Mouse (Mus musculus) CH12.LX (cell line): ENCODE data around the gene Gse1. TPM values are rescaled to one million over a fixed set of nuclear protein-coding genes. Genes with fewer than 3 reads are reported as not detected.

Source experiments
- DNase-seq: peaks from one replicate; pipeline ENCODE4 v3.0.0-alpha.2; 2013; ENCODE audit errors: extremely low read depth
- H3K27ac ChIP-seq: 2 replicates; pipeline ENCODE4 v1.5.1; 2012; ENCODE audit warnings: low read depth, mild to moderate bottlenecking, control low read depth, moderate library complexity; ENCODE audit not compliant: insufficient read depth
- H3K27me3 ChIP-seq: replicated peaks from 2 replicates; pipeline ENCODE3; 2012; ENCODE audit warnings: inconsistent platforms
- H3K36me3 ChIP-seq, 2 experiments: replicated peaks in 1 of 2; 2 replicates each; pipeline versions ENCODE3 to v1.6.1; 2012; ENCODE audit warnings: inconsistent platforms in 1 of 2, low read length in 1 of 2, mild to moderate bottlenecking in 1 of 2, mixed read lengths in 1 of 2, moderate library complexity in 1 of 2; ENCODE audit not compliant: control insufficient read depth in 1 of 2, insufficient read depth in 1 of 2
- H3K4me1 ChIP-seq, 2 experiments: 2 replicates each; pipeline ENCODE4 v1.6.1; 2012; ENCODE audit warnings: inconsistent platforms in 1 of 2, moderate library complexity in 1 of 2; ENCODE audit not compliant: insufficient read depth in 2 of 2, control insufficient read depth in 1 of 2
- H3K4me2 ChIP-seq: 2 replicates; pipeline ENCODE4 v1.6.1; 2012; ENCODE audit warnings: low read depth, mild to moderate bottlenecking, control low read depth; ENCODE audit not compliant: poor library complexity, insufficient read depth, severe bottlenecking
- H3K4me3 ChIP-seq, 3 experiments: fragments of 150-350 bp in 1 of 3; sonication (generic) in 1 of 3; replicated peaks in 1 of 3; 2 replicates each; pipeline versions ENCODE3 to v1.5.1; 2011 to 2012; ENCODE audit warnings: low read depth in 2 of 3, low read length in 2 of 3, mild to moderate bottlenecking in 2 of 3, moderate library complexity in 2 of 3, control low read depth in 1 of 3, improper control_type of control experiment in 1 of 3, inconsistent platforms in 1 of 3, mixed read lengths in 1 of 3; ENCODE audit not compliant: poor library complexity in 1 of 3
- H3K79me2 ChIP-seq: replicated peaks from 2 replicates; pipeline ENCODE4 v1.6.1; 2012; ENCODE audit warnings: mild to moderate bottlenecking, moderate library complexity; ENCODE audit not compliant: control insufficient read depth, poor library complexity, insufficient read depth, severe bottlenecking; ENCODE audit errors: extremely low read depth
- H3K9ac ChIP-seq: 2 replicates; pipeline ENCODE4 v1.6.1; 2012; ENCODE audit warnings: low read depth, mild to moderate bottlenecking, control low read depth, moderate library complexity; ENCODE audit not compliant: insufficient read depth
- H3K9me3 ChIP-seq: replicated peaks from 2 replicates; pipeline ENCODE3; 2012; ENCODE audit warnings: low read length, inconsistent platforms, mixed read lengths
- BHLHE40 ChIP-seq: IDR thresholded peaks from 2 replicates; pipeline ENCODE4 v1.6.1; 2011; ENCODE audit warnings: mild to moderate bottlenecking, low read depth, low read length, improper control_type of control experiment
- CHD1 ChIP-seq: IDR thresholded peaks from 2 replicates; pipeline ENCODE4 v1.6.1; 2012; ENCODE audit warnings: low read depth, low read length, improper control_type of control experiment, inconsistent platforms
- E2F4 ChIP-seq: IDR thresholded peaks from 2 replicates; pipeline ENCODE4 v1.6.1; 2011; ENCODE audit warnings: low read depth, low read length, improper control_type of control experiment; ENCODE audit not compliant: insufficient replicate concordance
- GABPA ChIP-seq: IDR thresholded peaks from 2 replicates; pipeline ENCODE4 v1.6.1; 2012; ENCODE audit warnings: low read depth, low read length, improper control_type of control experiment, inconsistent platforms; ENCODE audit not compliant: insufficient replicate concordance
- JUN ChIP-seq: IDR thresholded peaks from 2 replicates; pipeline ENCODE4 v1.6.1; 2011; ENCODE audit warnings: low read depth, mild to moderate bottlenecking, low read length, improper control_type of control experiment, moderate library complexity; ENCODE audit not compliant: insufficient read depth
- JUND ChIP-seq: conservative IDR thresholded peaks from 2 replicates; pipeline ENCODE4 v1.6.1; 2011; ENCODE audit warnings: low read depth, low read length, improper control_type of control experiment
- MAX ChIP-seq: IDR thresholded peaks from 2 replicates; pipeline ENCODE4 v1.6.1; 2011; ENCODE audit warnings: low read length, improper control_type of control experiment
- MXI1 ChIP-seq: IDR thresholded peaks from 2 replicates; pipeline ENCODE4 v1.6.1; 2011; ENCODE audit warnings: mild to moderate bottlenecking, low read depth, low read length, improper control_type of control experiment
- NRF1 ChIP-seq: IDR thresholded peaks from 2 replicates; pipeline ENCODE4 v1.6.1; 2014; ENCODE audit warnings: low read depth, mild to moderate bottlenecking, inconsistent platforms, low read length, improper control_type of control experiment, moderate library complexity
- RAD21 ChIP-seq: IDR thresholded peaks from 2 replicates; pipeline ENCODE4 v1.6.1; 2011; ENCODE audit warnings: low read depth, mild to moderate bottlenecking, low read length, improper control_type of control experiment, moderate library complexity
- RCOR1 ChIP-seq: conservative IDR thresholded peaks from 2 replicates; pipeline ENCODE4 v1.6.1; 2012; ENCODE audit warnings: low read depth, mild to moderate bottlenecking, inconsistent platforms, low read length, improper control_type of control experiment
- SIN3A ChIP-seq: IDR thresholded peaks from 2 replicates; pipeline ENCODE4 v1.6.1; 2012; ENCODE audit warnings: low read length, improper control_type of control experiment, inconsistent platforms
- SMC3 ChIP-seq: IDR thresholded peaks from 2 replicates; pipeline ENCODE4 v1.6.1; 2011; ENCODE audit warnings: low read depth, low read length, improper control_type of control experiment
- TBP ChIP-seq: conservative IDR thresholded peaks from 2 replicates; pipeline ENCODE4 v1.6.1; 2011; ENCODE audit warnings: low read depth, low read length, improper control_type of control experiment
- UBTF ChIP-seq: IDR thresholded peaks from 2 replicates; pipeline ENCODE4 v1.6.1; 2012; ENCODE audit warnings: low read depth, mild to moderate bottlenecking, inconsistent platforms, low read length, improper control_type of control experiment, moderate library complexity
- USF1 ChIP-seq: IDR thresholded peaks from 2 replicates; pipeline ENCODE4 v1.6.1; 2014; ENCODE audit warnings: low read depth, mild to moderate bottlenecking, inconsistent platforms, low read length, improper control_type of control experiment
- ZC3H11A ChIP-seq: IDR thresholded peaks from 2 replicates; pipeline ENCODE4 v1.6.1; 2012; ENCODE audit warnings: low read depth, mild to moderate bottlenecking, inconsistent platforms, low read length, improper control_type of control experiment
- ZKSCAN1 ChIP-seq: IDR thresholded peaks from 2 replicates; pipeline ENCODE4 v1.6.1; 2012; ENCODE audit warnings: low read depth, inconsistent platforms, low read length, improper control_type of control experiment, borderline replicate concordance
- ZMIZ1 ChIP-seq: IDR thresholded peaks from 2 replicates; pipeline ENCODE4 v1.6.1; 2012; ENCODE audit warnings: low read depth, mild to moderate bottlenecking, inconsistent platforms, low read length, improper control_type of control experiment
- dilution Hi-C: fragments of 300-500 bp; cut with MboI; formaldehyde crosslinking; loops from 2 replicates; pipeline ENCODE4 v1.14.3; 2020; ENCODE audit warnings: low sequenced_read_pairs; ENCODE audit not compliant: extremely low pct_unique_long_range_greater_than_20kb, extremely low pct_ligation_motif_present
- in situ Hi-C: fragments of 300-500 bp; cut with MboI; formaldehyde crosslinking; loops from 3 replicates; pipeline ENCODE4 v1.14.3; 2019; ENCODE audit warnings: low sequenced_read_pairs, low pct_ligation_motif_present, low pct_unique_long_range_greater_than_20kb, mixed read lengths
- polyA plus RNA-seq: library from polyadenylated mRNA; unstranded; fragments of >175 nt; gene quantifications from 2 replicates; pipeline ENCODE4 v1.2.1, GENCODE M21; 2012; ENCODE audit warnings: low read depth; ENCODE audit not compliant: insufficient read length
- total RNA-seq, 2 experiments: library from RNA; depleted of rRNA; stranded (reverse); fragments of 300-350 nt in 1 of 2; fragments of >200 nt in 1 of 2; gene quantifications; 2 replicates each; pipeline ENCODE4 v1.2.3; 2012 to 2014

The Gse1 gene
- total and polyA plus RNA-seq, 3 experiments, result 1.3 to 9.8 (median 8.5) TPM

DNA sequence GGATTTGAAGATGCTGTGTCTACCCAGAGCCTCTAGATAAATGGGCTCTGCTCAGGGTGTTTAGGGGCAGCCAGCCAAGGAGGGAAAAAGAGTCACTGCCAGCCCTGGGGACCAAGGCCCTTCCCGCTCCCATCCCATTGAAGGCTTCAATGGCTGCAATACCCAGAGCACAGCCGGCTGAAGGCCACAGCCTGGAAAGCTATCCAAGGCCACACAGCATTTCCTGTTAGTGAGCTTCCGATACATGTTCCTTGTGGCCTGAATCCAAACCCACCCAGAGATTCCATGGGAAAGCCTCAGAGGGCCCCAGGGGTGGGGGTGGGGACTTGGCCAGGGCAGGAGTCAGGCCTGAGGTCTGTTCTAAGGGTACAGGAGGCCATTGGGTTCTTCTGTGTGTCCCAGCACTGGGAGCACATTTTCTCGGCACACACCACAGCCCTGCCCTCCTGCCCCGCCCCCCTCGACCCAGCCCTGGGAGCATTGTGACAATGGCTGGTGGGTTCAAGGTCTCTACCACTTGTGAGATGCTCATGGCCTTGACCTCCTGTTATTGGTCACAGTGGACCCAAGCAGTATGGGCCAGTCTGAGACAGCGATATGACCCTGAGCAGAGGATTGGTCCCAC, 23.4 kb upstream of the Gse1 start:
- Histone ChIP-seq H3K27me3 (peaks cover 20% of the 10 kb centered on the region), H3K36me3 (no peaks in the 10 kb centered on the region)
- dilution Hi-C loops, result no loop called here

DNA sequence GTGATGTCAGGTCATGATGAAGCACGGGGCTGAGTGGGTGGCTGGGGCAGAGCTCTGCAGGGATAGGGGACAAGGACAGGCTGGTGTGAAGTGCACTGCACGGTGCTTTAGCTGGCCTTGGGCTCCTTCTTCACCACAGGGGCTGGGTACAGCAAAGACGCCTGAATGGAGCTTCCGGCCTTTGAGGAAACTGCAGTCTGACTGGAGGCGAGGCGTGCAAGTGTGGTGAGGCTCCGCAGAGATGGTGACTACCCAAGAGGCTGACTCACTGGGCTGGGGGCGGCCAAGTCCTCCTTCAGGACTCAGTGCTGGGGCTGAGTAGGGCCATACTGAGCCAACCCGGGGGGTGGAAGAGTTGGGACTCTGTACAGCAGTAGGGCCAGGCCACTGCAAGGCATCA, 22.3 kb upstream of the Gse1 start:
- Histone ChIP-seq H3K4me2 (no peak overlapping the region), H3K27ac (no peak overlapping the region)
- DNase-seq, result no peak
- dilution Hi-C loops, result no loop called here
- TF ChIP-seq ZC3H11A, result no peak
- TF ChIP-seq ZKSCAN1, result no peak
- TF ChIP-seq RAD21, result no peak
- no peak for TF ChIP-seq GABPA
- TF ChIP-seq JUN, result no peak
- TF ChIP-seq BHLHE40, result no peak
- no peak for TF ChIP-seq MAX
- no peak for TF ChIP-seq SIN3A
- TF ChIP-seq E2F4, result no peak
- no peak for TF ChIP-seq SMC3
- TF ChIP-seq ZMIZ1, result no peak
- no peak for TF ChIP-seq NRF1
- TF ChIP-seq RCOR1, result no peak
- TF ChIP-seq, all 38 proteins: peak for 0
- H3K79me2 ChIP-seq, result no peaks in the 10 kb centered on the region
- in situ Hi-C loops, result no loop called here
- no peak overlapping the region for H3K4me3 ChIP-seq
- H3K27me3 ChIP-seq, result peaks cover 22% of the 10 kb centered on the region
- H3K36me3 ChIP-seq, result no peaks in the 10 kb centered on the region
- no peak overlapping the region for H3K9ac ChIP-seq
- peaks cover under 1 to 9% of the 10 kb centered on the region in 2 experiments; a peak in 1 of 4 replicates for H3K4me1 ChIP-seq
- no peaks in the 10 kb centered on the region for H3K9me3 ChIP-seq

More for the DNA sequence above, 23.4 kb upstream of the Gse1 start:
- Histone ChIP-seq H3K4me3 (no peak overlapping the region), H3K27ac (no peak overlapping the region), H3K4me2 (no peak overlapping the region), H3K4me1 (peaks cover 0 to 5% of the 10 kb centered on the region in 2 experiments; a peak in 1 of 4 replicates), H3K79me2 (no peaks in the 10 kb centered on the region), H3K9me3 (peaks cover 5% of the 10 kb centered on the region), H3K9ac (no peak overlapping the region)
- in situ Hi-C loops, result no loop called here
- TF ChIP-seq MXI1 (no peak), UBTF (no peak), CHD1 (no peak), JUND (no peak), BHLHE40 (no peak), TBP (no peak), E2F4 (no peak), USF1 (no peak), RAD21 (no peak)
- DNase-seq, result no peak
